Mouse (Mus musculus) lung, adult 2 months (tissue): ENCODE results near the gene Tcf19.

Experiments
- CTCF ChIP-seq: fragments of 200-500 bp; IDR thresholded peaks from 2 replicates; pipeline ENCODE4 v1.5.1; 2011; ENCODE audit warnings: mild to moderate bottlenecking, low read length, control low read depth; ENCODE audit not compliant: insufficient read depth
- POLR2A ChIP-seq: fragments of 200-500 bp; IDR thresholded peaks from 2 replicates; pipeline ENCODE4 v1.6.1; 2011; ENCODE audit warnings: low read depth, mild to moderate bottlenecking, control low read depth, low read length, borderline replicate concordance; ENCODE audit errors: extremely low read depth

DNA sequence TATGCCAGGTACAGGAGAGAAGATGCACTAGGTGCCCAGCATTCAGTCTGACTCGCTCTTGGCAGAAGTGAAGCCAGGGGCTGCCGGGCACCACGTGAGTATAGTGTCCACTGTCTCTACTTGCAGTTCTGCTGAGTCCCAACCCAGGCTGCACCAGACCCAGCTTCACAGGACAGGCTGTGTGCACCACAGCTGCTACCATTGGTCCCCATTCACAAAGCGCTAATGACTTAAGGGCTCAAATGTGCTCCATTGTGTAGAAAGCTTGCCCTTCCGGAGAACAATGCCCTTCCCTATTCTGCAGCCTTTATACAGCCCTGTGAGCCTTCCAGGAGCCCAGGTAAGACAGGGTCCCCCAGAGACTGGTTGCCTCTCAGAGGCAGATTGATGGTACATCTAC, 26.3 kb downstream of the Tcf19 start:
- TF ChIP-seq POLR2A (no peak), CTCF (no peak)
